Mouse (Mus musculus) liver, embryonic 14.5 days (tissue): ENCODE results near the gene Tmem209. TPM values are rescaled to one million over a fixed set of nuclear protein-coding genes. Genes with fewer than 3 reads are reported as not detected.

Experiments
- ATAC-seq: fragments of 200-750 bp; cut with Nextera tagmentation; 2 replicates; pipeline ENCODE4 v1.8.0; 2017; ENCODE audit warnings: moderate number of reproducible peaks, mild to moderate bottlenecking, moderate library complexity; ENCODE audit not compliant: insufficient read depth
- DNase-seq, 3 experiments: peaks; one replicate each; pipeline ENCODE4 v3.0.0-alpha.2; 2012 to 2013; ENCODE audit warnings: low read depth in 3 of 3, low spot score in 3 of 3
- H3K27ac ChIP-seq: fragments of 300-500 bp; sonication (generic); 2 replicates; pipeline ENCODE4 v1.5.1; 2014; ENCODE audit warnings: moderate library complexity, mild to moderate bottlenecking, control low read depth, inconsistent platforms
- H3K27me3 ChIP-seq: fragments of 300-500 bp; sonication (generic); 2 replicates; pipeline ENCODE4 v1.6.1; 2014; ENCODE audit warnings: mild to moderate bottlenecking, low read length, moderate library complexity; ENCODE audit not compliant: control insufficient read depth, insufficient read depth
- H3K36me3 ChIP-seq: fragments of 300-500 bp; sonication (generic); replicated peaks from 2 replicates; pipeline ENCODE4 v1.6.1; 2014; ENCODE audit warnings: low read depth; ENCODE audit not compliant: control insufficient read depth, insufficient read depth
- H3K4me1 ChIP-seq, 2 experiments: fragments of 200-500 bp in 1 of 2; fragments of 300-500 bp in 1 of 2; sonication (generic) in 1 of 2; replicated peaks; 2 replicates each; pipeline ENCODE4 v1.6.1; 2012 to 2014; ENCODE audit warnings: antibody characterized with exemption in 1 of 2, inconsistent platforms in 1 of 2, low read length in 1 of 2; ENCODE audit not compliant: control insufficient read depth in 2 of 2, insufficient read depth in 2 of 2
- H3K4me2 ChIP-seq: fragments of 300-500 bp; sonication (generic); 2 replicates; pipeline ENCODE4 v1.6.1; 2014; ENCODE audit warnings: low read depth, mild to moderate bottlenecking, control low read depth, moderate library complexity
- H3K4me3 ChIP-seq, 2 experiments: fragments of 200-500 bp in 1 of 2; fragments of 300-500 bp in 1 of 2; sonication (generic) in 1 of 2; 2 replicates each; pipeline ENCODE4 v1.5.1; 2012 to 2014; ENCODE audit warnings: low read depth in 2 of 2, low read length in 2 of 2, mild to moderate bottlenecking in 2 of 2, control low read depth in 1 of 2, inconsistent platforms in 1 of 2, moderate library complexity in 1 of 2; ENCODE audit not compliant: insufficient read depth in 1 of 2
- H3K9ac ChIP-seq: fragments of 300-500 bp; sonication (generic); replicated peaks from 2 replicates; pipeline ENCODE4 v1.6.1; 2014; ENCODE audit warnings: mild to moderate bottlenecking, control low read depth, moderate library complexity
- H3K9me3 ChIP-seq: fragments of 300-500 bp; sonication (generic); 2 replicates; pipeline ENCODE4 v1.6.1; 2016; ENCODE audit warnings: low read length, mixed read lengths; ENCODE audit not compliant: control insufficient read depth
- CTCF ChIP-seq: IDR thresholded peaks from 2 replicates; pipeline ENCODE4 v1.5.1; 2016; ENCODE audit warnings: antibody characterized with exemption, low read depth, control low read depth
- EP300 ChIP-seq: IDR thresholded peaks from 2 replicates; pipeline ENCODE4 v1.6.1; 2016; ENCODE audit warnings: antibody characterized with exemption, low read depth
- WGBS: fragments of 180-500 bp; shearing (Covaris S2); extraction: QIAGEN DNeasy Blood & Tissue Kit; methylation state at CpG from one replicate; pipeline ENCODE4 v1.1.7; 2014; ENCODE audit not compliant: insufficient replicate concordance; 5-methylcytosine and 5-hydroxymethylcytosine counted together
- polyA plus RNA-seq, 2 experiments: library from polyadenylated mRNA; depleted of rRNA in 1 of 2; stranded (reverse) in 1 of 2; unstranded in 1 of 2; fragments of >200 nt; fragmentation: Nextera tagmentation in 1 of 2; extraction: Ambion mirVana in 1 of 2; gene quantifications; 2 replicates each; pipeline versions ENCODE4 v1.2.1 to v1.2.3; 2012 to 2014

The Tmem209 gene
- polyA plus RNA-seq, 2 experiments, result 17.6 to 20.0 TPM

DNA sequence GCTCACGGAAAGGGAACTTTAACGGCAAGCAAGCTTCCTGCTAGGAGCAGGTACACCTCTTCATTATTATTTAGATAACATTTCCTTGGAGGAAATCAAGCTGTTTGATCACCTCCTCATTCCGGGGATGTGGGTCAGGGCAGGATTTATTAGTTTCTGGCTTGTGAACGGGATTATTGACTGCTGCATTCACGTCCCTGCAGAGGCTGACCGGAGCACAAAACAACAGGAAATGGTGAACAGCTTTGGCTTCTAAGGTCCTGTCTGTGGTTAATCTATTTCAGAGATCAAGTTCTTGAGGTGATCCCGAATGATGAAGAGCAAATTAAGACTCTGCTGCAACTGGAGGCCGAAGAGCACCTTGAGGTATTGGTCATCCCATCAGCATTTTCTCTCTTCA is 34.3 kb upstream of the Tmem209 start:
- Histone ChIP-seq H3K36me3 (no peaks in the 10 kb centered on the region), H3K9ac (no peak overlapping the region), H3K4me2 (no peak overlapping the region), H3K9me3 (no peaks in the 10 kb centered on the region), H3K27ac (no peak overlapping the region), H3K4me1 (peaks cover 0 to 7% of the 10 kb centered on the region in 2 experiments; a peak in 1 of 4 replicates), H3K4me3 (no peak overlapping the region), H3K27me3 (peaks cover 23% of the 10 kb centered on the region)
- TF ChIP-seq EP300 (no peak), CTCF (no peak)
- WGBS, result 17% methylated on average over 8 of the region's 8 CpGs
- ATAC-seq (no peak), DNase-seq (no peak)

DNA sequence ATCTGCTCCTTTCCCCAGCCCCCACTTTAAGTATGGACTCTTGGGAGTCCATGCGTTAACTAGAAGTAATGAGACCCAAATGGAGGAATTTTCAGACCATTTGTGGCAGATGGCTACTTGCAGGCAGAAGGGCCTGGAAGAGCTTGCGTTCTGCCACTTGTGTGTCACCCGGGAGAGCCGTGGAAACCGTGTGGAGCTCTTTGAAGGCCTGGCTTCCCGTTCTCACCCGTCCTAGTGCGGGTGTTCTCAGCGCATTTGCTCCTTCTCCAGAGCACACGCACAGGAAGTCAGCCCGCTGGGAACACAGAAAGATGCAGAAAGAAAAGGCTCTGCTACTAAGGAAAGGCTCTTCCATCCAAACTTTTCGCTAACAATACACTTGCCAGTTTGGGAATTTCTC is 33.5 kb upstream of the Tmem209 start:
- no peak overlapping the region for H3K9ac ChIP-seq
- H3K4me3 ChIP-seq, result no peak overlapping the region
- DNase-seq (no peak), ATAC-seq (no peak)
- H3K27me3 ChIP-seq, result peaks cover 18% of the 10 kb centered on the region
- no peak for TF ChIP-seq EP300
- no peak for TF ChIP-seq CTCF
- no peak overlapping the region for H3K4me2 ChIP-seq
- H3K4me1 ChIP-seq, result peaks cover 0 to 11% of the 10 kb centered on the region in 2 experiments; a peak in 2 of 4 replicates
- WGBS, result 28% methylated on average over 12 of the region's 12 CpGs
- no peaks in the 10 kb centered on the region for H3K9me3 ChIP-seq
- no peak overlapping the region for H3K27ac ChIP-seq
- H3K36me3 ChIP-seq, result no peaks in the 10 kb centered on the region

DNA sequence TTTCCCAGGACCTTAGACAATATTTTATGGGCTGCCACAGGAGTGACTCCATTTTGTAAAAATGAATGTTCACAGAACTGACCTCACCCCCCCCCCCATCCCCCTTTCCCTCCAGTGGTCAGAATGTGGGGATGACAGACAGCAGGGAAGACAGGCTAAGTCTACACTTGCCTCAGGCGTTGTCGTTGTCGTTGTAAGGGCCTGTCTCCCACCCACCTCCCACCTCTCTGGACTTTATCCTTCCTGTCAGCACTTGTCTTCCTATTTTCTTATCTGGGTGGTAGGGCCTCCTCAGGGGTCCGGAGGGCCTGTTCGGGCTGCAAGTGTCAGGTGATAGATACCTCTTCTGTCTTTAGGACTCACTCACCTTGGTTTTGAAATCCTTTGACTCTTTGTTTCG is 32.7 kb upstream of the Tmem209 start:
- no peak for DNase-seq
- Histone ChIP-seq H3K27ac (no peak overlapping the region), H3K4me3 (no peak overlapping the region), H3K36me3 (no peaks in the 10 kb centered on the region), H3K4me2 (no peak overlapping the region), H3K4me1 (peaks cover 0 to 9% of the 10 kb centered on the region in 2 experiments; a peak in 2 of 4 replicates), H3K9ac (no peak overlapping the region), H3K27me3 (peaks cover 15% of the 10 kb centered on the region), H3K9me3 (no peaks in the 10 kb centered on the region)
- no peak for ATAC-seq
- WGBS, result 23% methylated on average over 6 of the region's 6 CpGs
- TF ChIP-seq EP300 (no peak), CTCF (no peak)

DNA sequence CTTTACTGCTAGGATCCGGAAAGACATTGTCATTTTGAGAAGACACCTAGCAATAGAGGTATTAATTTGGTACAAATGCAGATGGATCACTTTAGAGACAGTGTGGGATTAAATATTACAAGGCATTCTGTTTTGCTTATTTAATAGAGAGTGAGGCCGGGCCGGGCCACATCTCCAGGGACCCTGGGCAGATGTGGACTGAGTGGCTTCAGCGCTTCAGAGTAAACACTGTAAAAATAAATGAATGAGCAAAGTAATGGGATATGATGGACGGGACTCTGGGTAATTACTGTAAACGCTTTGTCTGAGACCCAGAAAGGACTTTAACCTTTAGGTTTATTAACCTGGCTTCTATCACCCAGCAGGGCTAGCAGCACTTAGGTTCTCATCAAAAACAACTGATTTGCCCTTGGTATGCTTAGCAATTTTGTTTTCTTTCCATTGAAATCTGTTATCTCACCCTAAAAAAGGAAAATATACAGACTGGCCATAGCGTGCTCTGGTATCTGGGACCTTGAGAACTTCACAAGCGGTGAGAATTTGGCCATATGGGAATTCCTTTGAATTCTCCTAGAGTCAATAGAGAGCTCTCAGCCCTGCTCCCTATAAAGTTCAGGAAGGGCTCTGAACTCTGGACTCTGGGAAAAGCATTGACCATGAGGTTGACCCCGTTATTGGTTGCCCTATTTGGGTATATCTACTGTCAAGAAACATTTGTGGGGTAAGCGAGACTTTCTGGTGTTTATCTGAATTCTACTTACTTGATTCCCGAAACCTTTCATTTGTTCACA is 31.6 kb upstream of the Tmem209 start, which contains the start of gene Cpa2:
Gene Cpa2, plus strand, starts transcription at position 574 of the 791 bp plus-strand sequence.
- no peaks in the 10 kb centered on the region for H3K36me3 ChIP-seq
- TF ChIP-seq CTCF (no peak), EP300 (no peak)
- no peak within 1 kb of the TSS for H3K9ac ChIP-seq
- H3K4me3 ChIP-seq, result no peak within 1 kb of the TSS
- H3K4me2 ChIP-seq, result no peak within 1 kb of the TSS
- H3K27ac ChIP-seq, result no peak within 1 kb of the TSS
- no peaks in the 10 kb centered on the region for H3K9me3 ChIP-seq
- no peak for DNase-seq
- 63% methylated on average over 11 of the region's 11 CpGs for WGBS
- H3K27me3 ChIP-seq, result peaks cover 11% of the 10 kb centered on the region
- peaks cover 0 to 4% of the 10 kb centered on the region in 2 experiments; a peak in 2 of 4 replicates for H3K4me1 ChIP-seq
- no peak for ATAC-seq

DNA sequence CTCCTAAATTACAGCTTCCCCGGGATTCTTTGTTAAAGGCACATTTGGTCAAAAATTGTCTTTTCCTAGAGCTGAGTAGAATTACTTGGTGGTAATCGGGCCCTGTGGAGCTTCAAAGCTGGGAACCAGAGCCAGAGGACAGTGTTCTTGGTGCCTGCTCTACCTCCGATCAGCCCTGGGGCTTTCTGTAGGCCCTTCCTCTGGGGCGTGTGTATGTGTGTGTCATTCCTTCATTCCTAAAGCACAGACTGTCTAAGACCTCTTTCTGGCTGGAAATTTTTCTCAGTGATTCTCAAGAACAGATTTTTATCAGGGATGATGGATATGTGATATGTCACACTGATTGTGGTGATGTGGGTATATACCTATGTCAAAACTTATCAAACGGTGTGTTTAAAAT is 29.2 kb upstream of the Tmem209 start:
- H3K9me3 ChIP-seq, result no peaks in the 10 kb centered on the region

More for the DNA sequence above, 29.2 kb upstream of the Tmem209 start:
- ATAC-seq (no peak), DNase-seq (no peak)
- Histone ChIP-seq H3K4me3 (no peak overlapping the region), H3K27ac (no peak overlapping the region), H3K36me3 (no peaks in the 10 kb centered on the region), H3K9ac (no peak overlapping the region), H3K27me3 (peaks cover 7% of the 10 kb centered on the region), H3K4me2 (no peak overlapping the region), H3K4me1 (peaks cover 0 to 4% of the 10 kb centered on the region in 2 experiments; a peak in 2 of 4 replicates)
- TF ChIP-seq CTCF (no peak), EP300 (no peak)
- WGBS, result 58% methylated on average over 5 of the region's 5 CpGs
